ENCODE assay signal across 9 mouse cellular contexts in the genomic region with DNA sequence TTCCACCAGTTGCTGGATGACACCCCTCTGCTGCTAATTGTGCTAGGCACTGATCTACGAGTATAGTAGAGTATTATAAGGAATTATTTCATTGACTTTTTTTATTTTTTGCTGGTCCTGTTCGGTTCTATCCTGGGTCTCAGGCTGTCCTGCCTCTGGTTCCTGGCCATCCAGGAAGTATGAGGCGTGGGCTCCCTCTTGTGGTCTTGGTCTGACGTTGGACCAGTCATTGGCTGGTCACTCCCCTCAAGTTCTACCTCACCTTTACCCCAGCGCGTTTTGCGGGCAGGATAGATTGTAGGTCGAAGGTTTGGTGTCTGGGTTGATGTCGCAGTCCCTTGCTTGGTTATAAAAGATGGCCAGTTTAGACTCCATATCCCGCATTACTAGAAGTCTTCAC. TPM values are rescaled to one million over a fixed set of nuclear protein-coding genes. Genes with fewer than 3 reads are reported as not detected.
DNase-seq lines count a peak whose midpoint lies in the region; ATAC-seq and TF ChIP-seq lines count a peak whose summit lies in the region.
"Had no signal": no experiment of that assay in that cellular context is flagged by ENCODE, and none has a peak within 500 bp of the region (broad histone marks: within the 10 kb centered on the region; RNA-seq: fewer than 3 reads in every experiment).

No protein-coding gene starts in this region.

- H3K9ac ChIP-seq in kidney, postnatal 0 days (ENCODE audit: low read depth, low read length), result no peak overlapping the region
- H3K9ac ChIP-seq: embryonic facial prominence, embryonic 13.5 days had no signal

- H3K36me3 ChIP-seq in kidney, postnatal 0 days (ENCODE audit: insufficient read depth, low read length), result no peaks in the 10 kb centered on the region
- H3K36me3 ChIP-seq: embryonic facial prominence, embryonic 13.5 days had no signal

- DNase-seq in adrenal gland, postnatal 14 days, result peak; percentile 41
- DNase-seq in adrenal gland, adult 2 months, result no peak
- peak; percentile 8 to 25 for DNase-seq in lung, adult 18-20 months
- no peak for DNase-seq in lung, postnatal 25 days (ENCODE audit: low spot score)
- peak; percentile 33 for DNase-seq in kidney, postnatal 0 days (ENCODE audit: low spot score)
- DNase-seq in retina, postnatal 1 day, result peak; percentile 28
- DNase-seq in Muller cell, postnatal 12 days (ENCODE audit: inconsistent ontology term), result no peak
- DNase-seq in left cerebral cortex, postnatal 36 days (ENCODE audit: low spot score in 2 of 2), result no peak

- no peaks in the 10 kb centered on the region for H3K9me3 ChIP-seq in kidney, postnatal 0 days (replicated peaks; ENCODE audit: low read length)
- H3K9me3 ChIP-seq: embryonic facial prominence, embryonic 13.5 days had no signal

- H3K27ac ChIP-seq in kidney, postnatal 0 days, result no peak overlapping the region
- H3K27ac ChIP-seq: embryonic facial prominence, embryonic 13.5 days had no signal

- H3K4me3 ChIP-seq in kidney, postnatal 0 days (replicated peaks; ENCODE audit: low read depth, low read length), result no peak overlapping the region
- H3K4me3 ChIP-seq: embryonic facial prominence, embryonic 13.5 days had no signal

- 42% methylated on average over 10 of the region's 10 CpGs for whole genome bisulfite sequencing in kidney, postnatal 0 days

- intact Hi-C loops in left cerebral cortex, postnatal 36 days (cut with DNase I), result no loop called here

- no peak overlapping the region for H3K4me2 ChIP-seq in kidney, postnatal 0 days (ENCODE audit: low read length)
- H3K4me2 ChIP-seq: embryonic facial prominence, embryonic 13.5 days had no signal

- no peaks in the 10 kb centered on the region for H3K4me1 ChIP-seq in kidney, postnatal 0 days (replicated peaks; ENCODE audit: insufficient read depth, low read length)

- peak; percentile 59 for TF ChIP-seq CTCF in kidney, postnatal 0 days (IDR thresholded peaks at IDR 0.05; ENCODE audit: low read depth)

- no peaks in the 10 kb centered on the region for H3K27me3 ChIP-seq in kidney, postnatal 0 days (ENCODE audit: insufficient read depth, low read length)

- no peak; the same call in 1 of the 2 replicates for ATAC-seq in kidney, postnatal 0 days (replicated peaks; ENCODE audit: low FRiP score, low read depth)

RNA-seq across cellular contexts. Expression of a gene that starts 10.6 kb away (rescaled TPM):
- 58.3 and 58.8 TPM in 2 replicates for total RNA-seq in adrenal gland, postnatal 14 days (2021)
- 10 to 100 TPM; 49.1 to 55.4 TPM for total RNA-seq in adrenal gland, adult 2 months (2021)
- 0.99 and 1.3 TPM in 2 replicates for polyA plus RNA-seq in adrenal gland, adult 2 months (2012; rRNA removed)
- 19.1 and 21.0 TPM in 2 replicates for polyA plus RNA-seq in kidney, postnatal 0 days (2015; fragmentation: Nextera tagmentation; extraction: Ambion mirVana)
- 10 to 100 TPM; 43.0 to 51.6 TPM for total RNA-seq in left cerebral cortex, postnatal 36 days (2021)

Comparison
In these comparisons a context has a peak if more than half of its experiments do, and no peak if none do; other contexts are left out.
1. DNase-seq: peak in adrenal gland, postnatal 14 days (single experiment), lung, adult 18-20 months (2 of 2), kidney, postnatal 0 days (single experiment) and retina, postnatal 1 day (single experiment); none in adrenal gland, adult 2 months (single experiment), lung, postnatal 25 days (single experiment), Muller cell, postnatal 12 days (single experiment) and left cerebral cortex, postnatal 36 days (0 of 2).